Mouse (Mus musculus): ENCODE data around the gene Ear2. TPM values are rescaled to one million over a fixed set of nuclear protein-coding genes. Genes with fewer than 3 reads are reported as not detected.
"Not testable (repeated sequence)": the region's sequence is repeated elsewhere in the genome, so short reads cannot be mapped to it uniquely, and the experiment has no call there.

Ear2 gene
- 4.8 and 5.4 TPM in 2 replicates for polyA plus RNA-seq (2012; rRNA removed)

GRCm38 (mm10) chr14:44102354-44102753 is at the start of gene Ear2:
Ear2 (plus strand) TSS chr14:44102654.
- DNase-seq; H3K36me3 ChIP-seq (ENCODE audit: control insufficient read depth, insufficient read depth, low read length); H3K27me3 ChIP-seq (replicated peaks; ENCODE audit: control insufficient read depth, insufficient read depth, low read length); H3K27ac ChIP-seq (ENCODE audit: insufficient read depth, low read depth, low read length); H3K4me1 ChIP-seq (ENCODE audit: control insufficient read depth, insufficient read depth, low read length); H3K4me3 ChIP-seq (ENCODE audit: insufficient read depth, low read depth, low read length): not testable (repeated sequence)
- 78% methylated on average over 2 of the region's 2 CpGs for WGBS

DNA sequence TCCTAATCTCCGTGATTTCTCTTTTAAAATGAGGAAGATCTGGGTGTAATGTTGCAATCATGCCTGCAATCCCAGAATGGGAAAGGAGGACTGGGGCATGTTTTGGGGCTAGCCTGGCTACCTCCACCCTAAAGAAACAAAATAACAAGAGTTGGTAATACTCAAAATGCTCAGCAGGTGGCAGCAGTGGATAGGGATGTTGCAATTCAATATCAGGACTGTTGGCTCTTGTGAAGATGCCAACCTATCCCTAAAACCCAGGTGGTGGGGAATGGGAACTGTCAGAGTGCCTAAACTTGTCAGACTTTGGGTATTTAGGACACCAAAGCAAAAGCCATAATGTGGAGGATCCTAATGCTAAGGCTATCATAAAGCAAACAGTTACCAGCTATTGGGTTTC is 34.6 kb upstream of the Ear2 start:
- DNase-seq = peak; percentile 9
- not testable (repeated sequence) for H3K36me3 ChIP-seq (ENCODE audit: control insufficient read depth, insufficient read depth, low read length); H3K4me1 ChIP-seq (ENCODE audit: control insufficient read depth, insufficient read depth, low read length); H3K27ac ChIP-seq (ENCODE audit: insufficient read depth, low read depth, low read length); H3K4me3 ChIP-seq (ENCODE audit: insufficient read depth, low read depth, low read length); H3K27me3 ChIP-seq (replicated peaks; ENCODE audit: control insufficient read depth, insufficient read depth, low read length)
- TF ChIP-seq CTCF (conservative IDR thresholded peaks at IDR 0.05; ENCODE audit: insufficient read depth, insufficient read length, low read depth, low read length) = peak; percentile 23; the same call in 1 of the 2 replicates
- WGBS = 73% methylated on average over 1 of the region's 1 CpGs

- WGBS = 87% methylated on average over 2 of the region's 3 CpGs
- not testable (repeated sequence) for H3K27ac ChIP-seq (ENCODE audit: insufficient read depth, low read depth, low read length); H3K36me3 ChIP-seq (ENCODE audit: control insufficient read depth, insufficient read depth, low read length); H3K27me3 ChIP-seq (replicated peaks; ENCODE audit: control insufficient read depth, insufficient read depth, low read length); DNase-seq; H3K4me3 ChIP-seq (ENCODE audit: insufficient read depth, low read depth, low read length); H3K4me1 ChIP-seq (ENCODE audit: control insufficient read depth, insufficient read depth, low read length)
These were observed 31.9 kb upstream of the Ear2 start for GRCm38 (mm10) chr14:44070595-44070994.

- not testable (repeated sequence) for H3K27ac ChIP-seq (ENCODE audit: insufficient read depth, low read depth, low read length); H3K36me3 ChIP-seq (ENCODE audit: control insufficient read depth, insufficient read depth, low read length); H3K4me1 ChIP-seq (ENCODE audit: control insufficient read depth, insufficient read depth, low read length); H3K4me3 ChIP-seq (ENCODE audit: insufficient read depth, low read depth, low read length); H3K27me3 ChIP-seq (replicated peaks; ENCODE audit: control insufficient read depth, insufficient read depth, low read length)
- WGBS = 57% methylated on average over 5 of the region's 5 CpGs
- DNase-seq = peak; percentile 54
These were observed 24.6 kb upstream of the Ear2 start for GRCm38 (mm10) chr14:44077785-44078341.

DNA sequence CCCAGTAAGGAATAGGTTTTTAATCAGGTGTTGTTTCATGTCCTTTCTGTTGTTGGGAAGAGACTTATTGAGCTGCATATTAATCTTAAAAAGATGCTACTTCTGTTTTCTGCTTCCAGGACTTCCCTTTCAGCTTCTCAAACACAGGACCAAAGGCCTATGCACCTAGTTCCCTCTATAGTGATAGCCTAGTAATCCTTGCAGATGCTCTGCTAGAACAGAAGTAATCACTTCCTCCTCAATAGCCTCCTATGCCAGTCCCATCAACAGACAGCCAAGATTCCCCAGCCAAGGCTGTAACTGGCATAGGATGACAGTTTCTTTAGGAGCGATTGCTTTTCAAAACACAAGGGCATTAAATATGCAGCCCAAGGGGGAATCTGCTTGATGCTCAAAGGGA is 15.9 kb upstream of the Ear2 start:
- H3K36me3 ChIP-seq (ENCODE audit: control insufficient read depth, insufficient read depth, low read length); H3K27ac ChIP-seq (ENCODE audit: insufficient read depth, low read depth, low read length); H3K27me3 ChIP-seq (replicated peaks; ENCODE audit: control insufficient read depth, insufficient read depth, low read length); DNase-seq; H3K4me1 ChIP-seq (ENCODE audit: control insufficient read depth, insufficient read depth, low read length); H3K4me3 ChIP-seq (ENCODE audit: insufficient read depth, low read depth, low read length): not testable (repeated sequence)
- WGBS = 88% methylated on average over 1 of the region's 1 CpGs

GRCm38 (mm10) chr14:44087535-44087934 is 14.9 kb upstream of the Ear2 start:
- not testable (repeated sequence) for H3K4me1 ChIP-seq (ENCODE audit: control insufficient read depth, insufficient read depth, low read length); H3K36me3 ChIP-seq (ENCODE audit: control insufficient read depth, insufficient read depth, low read length); H3K27ac ChIP-seq (ENCODE audit: insufficient read depth, low read depth, low read length); H3K4me3 ChIP-seq (ENCODE audit: insufficient read depth, low read depth, low read length); DNase-seq; H3K27me3 ChIP-seq (replicated peaks; ENCODE audit: control insufficient read depth, insufficient read depth, low read length)
- 90% methylated on average over 2 of the region's 2 CpGs for WGBS

GRCm38 (mm10) chr14:44091524-44091923 is 10.9 kb upstream of the Ear2 start:
- not testable (repeated sequence) for H3K27ac ChIP-seq (ENCODE audit: insufficient read depth, low read depth, low read length); H3K36me3 ChIP-seq (ENCODE audit: control insufficient read depth, insufficient read depth, low read length)

GRCm38 (mm10) chr14:44094445-44094844 is 8.0 kb upstream of the Ear2 start:
- H3K36me3 ChIP-seq (ENCODE audit: control insufficient read depth, insufficient read depth, low read length); H3K27me3 ChIP-seq (replicated peaks; ENCODE audit: control insufficient read depth, insufficient read depth, low read length); DNase-seq; H3K4me1 ChIP-seq (ENCODE audit: control insufficient read depth, insufficient read depth, low read length); H3K27ac ChIP-seq (ENCODE audit: insufficient read depth, low read depth, low read length); H3K4me3 ChIP-seq (ENCODE audit: insufficient read depth, low read depth, low read length): not testable (repeated sequence)
- WGBS = 18% methylated on average over 5 of the region's 5 CpGs

More at GRCm38 (mm10) chr14:44091524-44091923, 10.9 kb upstream of the Ear2 start:
- DNase-seq = peak; percentile 1
- H3K4me1 ChIP-seq (ENCODE audit: control insufficient read depth, insufficient read depth, low read length); H3K27me3 ChIP-seq (replicated peaks; ENCODE audit: control insufficient read depth, insufficient read depth, low read length); H3K4me3 ChIP-seq (ENCODE audit: insufficient read depth, low read depth, low read length): not testable (repeated sequence)
- 42% methylated on average over 1 of the region's 1 CpGs for WGBS

DNA sequence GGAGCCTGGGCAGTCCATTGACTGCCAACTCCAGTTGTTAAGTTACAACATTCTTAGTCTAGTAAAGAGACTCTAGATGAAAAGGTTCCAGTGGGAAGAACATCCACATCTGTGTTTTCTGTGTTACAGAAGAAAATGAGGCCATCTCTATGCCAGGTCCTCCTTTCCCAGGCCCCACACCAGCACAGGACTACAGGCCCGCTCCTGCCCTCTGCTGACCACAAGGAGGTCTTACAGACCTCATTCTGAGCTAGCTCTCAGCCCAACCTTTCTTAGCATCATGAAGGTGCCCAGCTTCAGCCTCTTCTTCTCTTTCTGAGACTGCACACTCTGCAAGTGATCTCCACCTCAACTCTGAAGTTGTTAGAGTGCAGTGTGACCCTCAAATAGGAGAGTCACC is 2.4 kb upstream of the Ear2 start:
- no CpG with 5 or more reads among the region's 1 CpGs for WGBS
- H3K27me3 ChIP-seq (replicated peaks; ENCODE audit: control insufficient read depth, insufficient read depth, low read length); H3K36me3 ChIP-seq (ENCODE audit: control insufficient read depth, insufficient read depth, low read length); H3K27ac ChIP-seq (ENCODE audit: insufficient read depth, low read depth, low read length); DNase-seq; H3K4me1 ChIP-seq (ENCODE audit: control insufficient read depth, insufficient read depth, low read length); H3K4me3 ChIP-seq (ENCODE audit: insufficient read depth, low read depth, low read length): not testable (repeated sequence)

Data from kidney, adult 2 months (tissue).